Mouse (Mus musculus) neural tube, postnatal 0 days (tissue): Measurements from ENCODE around the gene Tmcc1. TPM values are rescaled to one million over a fixed set of nuclear protein-coding genes. Genes with fewer than 3 reads are reported as not detected.

Experiments used
- polyA plus RNA-seq: library from polyadenylated mRNA; unstranded; fragments of >200 nt; fragmentation: Nextera tagmentation; extraction: Ambion mirVana; gene quantifications from 2 replicates; pipeline ENCODE4 v1.2.1, GENCODE M21; 2015

Gene Tmcc1
- polyA plus RNA-seq, result 13.7 and 16.3 TPM in 2 replicates

DNA sequence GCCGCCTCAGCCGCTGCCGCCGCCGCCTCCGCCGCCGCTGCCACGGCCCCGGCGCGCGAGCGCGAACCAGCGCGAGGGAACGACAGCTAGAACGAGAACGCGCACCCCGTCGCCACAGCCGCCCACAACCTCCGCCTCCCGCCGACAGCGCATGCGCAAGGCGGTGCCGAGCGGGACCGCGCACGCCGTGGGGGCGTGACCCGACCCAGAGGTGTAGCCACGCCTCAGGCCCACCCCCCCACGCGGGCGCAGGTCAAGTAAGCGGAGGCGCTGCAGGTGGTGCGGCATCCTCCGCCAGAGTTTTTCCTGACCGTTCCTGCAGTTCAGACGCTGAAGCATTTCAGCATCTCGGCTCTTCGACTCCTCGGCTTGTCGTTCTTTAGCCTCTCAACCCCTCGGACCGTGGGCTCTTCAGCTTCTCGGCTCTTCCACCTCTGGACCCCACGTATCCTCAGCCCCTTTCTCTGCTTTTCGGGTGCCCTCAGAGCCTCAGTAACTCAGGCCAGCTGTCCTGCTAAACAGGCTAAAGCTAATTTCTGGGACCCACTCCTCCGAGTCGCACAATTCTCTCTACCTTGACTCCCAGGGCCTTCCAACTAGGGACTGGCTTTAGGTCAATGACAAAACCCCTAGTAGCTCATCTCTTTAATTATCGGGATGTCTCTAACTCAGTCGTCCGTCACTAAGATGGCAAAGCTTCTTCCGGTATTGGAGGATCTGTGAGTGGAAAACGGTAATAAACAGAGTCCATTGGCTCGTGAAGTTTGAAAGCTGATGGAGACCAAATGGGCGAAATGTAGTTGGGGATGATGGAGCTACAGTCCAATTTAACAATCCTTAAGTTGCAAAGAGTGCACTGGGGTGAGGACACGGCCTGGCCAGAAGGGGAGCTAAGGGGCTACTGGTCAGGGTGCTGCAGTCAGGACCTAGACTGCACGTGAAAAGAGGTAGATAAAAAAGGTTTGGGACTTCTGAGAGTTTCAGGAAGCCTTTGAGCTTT lies at the start of gene Tmcc1:
Gene Tmcc1, minus strand, starts transcription at position 93 of the 1,000 bp plus-strand sequence.

DNA sequence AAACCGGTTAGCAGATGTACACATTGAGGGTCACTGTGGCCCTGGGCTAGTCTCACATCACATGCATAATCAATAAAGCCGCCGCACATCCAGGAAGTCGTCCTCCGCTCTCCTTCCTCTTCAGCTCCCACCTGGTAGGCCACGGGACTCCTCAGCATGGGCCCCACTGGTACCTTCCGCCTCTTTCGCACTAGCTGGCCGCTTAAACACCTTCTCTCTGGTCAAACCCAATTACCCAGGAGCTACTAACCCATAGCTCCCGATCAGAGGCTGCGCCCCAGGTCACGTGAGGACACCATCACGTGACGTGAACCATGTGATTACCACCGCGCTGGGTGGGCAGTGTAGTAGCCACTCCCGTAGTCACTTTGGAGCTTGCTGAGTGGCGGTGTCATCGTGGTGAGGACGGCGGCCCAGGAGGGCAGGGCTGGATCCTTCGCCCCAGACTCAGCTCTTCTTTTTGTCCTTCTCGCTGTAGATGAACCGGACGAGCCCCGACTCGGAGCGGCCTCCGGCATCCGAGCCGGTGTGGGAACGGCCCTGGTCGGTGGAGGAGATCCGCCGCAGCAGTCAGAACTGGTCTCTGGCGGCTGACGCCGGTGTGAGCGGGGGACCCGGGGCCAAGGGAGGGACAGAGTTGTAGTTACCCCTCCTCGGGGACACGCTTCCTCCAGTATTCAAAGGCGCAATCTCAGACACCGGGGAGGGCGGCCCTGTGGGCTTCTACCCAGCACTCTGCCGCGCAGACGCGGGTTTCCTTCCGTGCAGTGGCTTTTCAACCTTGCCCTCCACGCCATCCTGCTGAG lies 14.6 kb upstream of the Tmcc1 start, which contains the start of gene Washc2:
Gene Washc2, plus strand, starts transcription at position 310 of the 806 bp plus-strand sequence.

GRCm38 (mm10) chr6:115994877-115995520 lies 198.3 kb downstream of the Tmcc1 start, which contains the start of gene Plxnd1:
Gene Plxnd1 (minus strand): TSS chr6:115995005.

Other genes starting within 250 kb of the Tmcc1 start
- not detected in 2 replicates for gene H1foo, start 248.5 kb downstream of the Tmcc1 start, polyA plus RNA-seq
- 4.3 and 7.3 TPM in 2 replicates for gene Plxnd1, start 198.5 kb downstream of the Tmcc1 start, polyA plus RNA-seq
- gene Washc2, start 14.6 kb upstream of the Tmcc1 start, polyA plus RNA-seq, result 53.6 and 58.4 TPM in 2 replicates
- 5.5 and 5.8 TPM in 2 replicates for gene Zfand4, start 70.7 kb upstream of the Tmcc1 start, polyA plus RNA-seq
- gene March8, start 144.5 kb upstream of the Tmcc1 start, polyA plus RNA-seq, result 38.2 and 43.9 TPM in 2 replicates